Mouse (Mus musculus) erythroblast, embryonic 14.5 days (primary cell): Measurements from ENCODE around the gene Sumf1.

Source experiments
- GATA1 ChIP-seq: IDR thresholded peaks from 2 replicates; pipeline ENCODE4 v1.6.1; 2012; ENCODE audit warnings: low read length, inconsistent platforms, mixed read lengths
- TAL1 ChIP-seq: IDR thresholded peaks from 3 replicates; pipeline ENCODE4 v1.6.1; 2012; ENCODE audit warnings: low read length, inconsistent platforms, mixed read lengths

DNA sequence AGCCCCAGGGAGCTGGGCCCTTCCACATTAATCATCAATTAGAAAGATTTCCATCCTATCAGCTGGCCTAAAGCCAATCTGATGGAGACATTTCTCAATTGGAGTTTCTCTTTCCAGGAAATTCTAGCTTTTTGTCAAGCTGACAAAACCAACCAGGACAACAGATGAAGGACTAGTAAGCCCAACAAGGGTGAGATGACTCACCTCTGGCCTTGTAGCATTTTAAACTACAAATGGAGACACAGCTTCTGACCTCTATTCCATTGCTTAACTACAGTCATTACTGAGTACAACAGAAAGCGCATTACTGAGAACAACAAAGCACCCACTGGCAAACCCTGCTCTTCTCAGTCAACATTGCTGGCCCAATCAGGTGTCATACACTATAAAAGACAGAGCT lies 49.1 kb downstream of the Sumf1 start:
- TF ChIP-seq GATA1 (no peak), TAL1 (no peak)
